Mouse (Mus musculus): Measurements from ENCODE around the gene Dhx30.

- TF ChIP-seq CTCF (IDR thresholded peaks at IDR 0.05; ENCODE audit: low read depth, low read length) (no peak), POLR2A (IDR thresholded peaks at IDR 0.05; ENCODE audit: insufficient read depth, low read length) (no peak)
Observed at GRCm38 (mm10) chr9:110118249-110118648, 619 bp upstream of the Dhx30 start.

Measured in ES-Bruce4 (cell line).